Mouse (Mus musculus): Measurements from ENCODE around the gene Nr2f1. TPM values are rescaled to one million over a fixed set of nuclear protein-coding genes. Genes with fewer than 3 reads are reported as not detected.

Gene Nr2f1
- total RNA-seq, 2 experiments from 2014 or later = 29.4 to 29.5 TPM

DNA sequence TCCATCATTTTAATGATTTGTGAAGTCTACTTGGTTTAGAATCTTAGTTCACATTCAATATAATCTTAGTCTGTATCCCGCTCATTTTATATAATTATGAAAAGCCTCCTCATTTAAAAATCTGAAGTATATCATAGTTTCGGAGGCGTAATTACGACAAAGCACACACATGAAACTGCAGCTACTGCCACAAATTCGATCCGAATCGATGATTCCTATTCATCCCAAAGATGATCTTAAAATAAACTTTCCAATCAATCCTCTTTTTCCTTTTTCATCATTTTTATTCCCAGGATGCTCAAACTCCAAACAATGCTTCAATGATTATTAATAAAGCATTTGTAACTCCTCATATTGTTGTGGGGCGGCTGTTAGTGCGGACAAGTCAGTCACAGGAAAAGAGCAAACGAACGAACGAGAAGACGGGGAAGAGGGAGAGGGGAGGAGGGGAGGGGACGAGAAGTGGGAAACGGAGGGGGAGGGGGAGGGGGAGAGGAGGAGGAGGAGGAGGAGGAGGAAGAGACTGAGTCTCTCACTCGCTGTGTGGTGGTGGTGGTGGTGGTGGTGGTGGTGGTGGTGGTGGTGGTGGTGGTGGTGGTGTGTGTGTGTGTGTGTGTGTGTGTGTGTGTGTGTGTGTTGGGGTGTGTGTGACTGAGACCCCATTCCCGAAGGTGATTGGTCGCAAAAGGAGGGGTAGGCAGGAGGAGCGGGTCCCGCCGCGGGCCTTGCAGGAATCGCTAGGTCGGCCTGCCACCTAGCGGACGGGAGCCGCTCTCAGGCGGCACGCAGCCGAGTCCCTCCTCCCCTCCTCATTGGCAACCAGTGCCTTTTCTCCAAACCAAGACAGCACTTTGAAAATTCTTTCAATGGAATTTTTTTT lies 1.7 kb upstream of the Nr2f1 start:
- peak; percentile 58 to 74 for DNase-seq (ENCODE audit: low spot score in 2 of 2)

GRCm38 (mm10) chr13:78200407-78200806 lies 850 bp upstream of the Nr2f1 start:
- no peak for DNase-seq (ENCODE audit: low spot score in 2 of 2)

GRCm38 (mm10) chr13:78198871-78199641 lies 501 bp downstream of the Nr2f1 start:
- peak in 1 of 2 experiments; percentile 53 for DNase-seq (ENCODE audit: low spot score in 2 of 2)

DNA sequence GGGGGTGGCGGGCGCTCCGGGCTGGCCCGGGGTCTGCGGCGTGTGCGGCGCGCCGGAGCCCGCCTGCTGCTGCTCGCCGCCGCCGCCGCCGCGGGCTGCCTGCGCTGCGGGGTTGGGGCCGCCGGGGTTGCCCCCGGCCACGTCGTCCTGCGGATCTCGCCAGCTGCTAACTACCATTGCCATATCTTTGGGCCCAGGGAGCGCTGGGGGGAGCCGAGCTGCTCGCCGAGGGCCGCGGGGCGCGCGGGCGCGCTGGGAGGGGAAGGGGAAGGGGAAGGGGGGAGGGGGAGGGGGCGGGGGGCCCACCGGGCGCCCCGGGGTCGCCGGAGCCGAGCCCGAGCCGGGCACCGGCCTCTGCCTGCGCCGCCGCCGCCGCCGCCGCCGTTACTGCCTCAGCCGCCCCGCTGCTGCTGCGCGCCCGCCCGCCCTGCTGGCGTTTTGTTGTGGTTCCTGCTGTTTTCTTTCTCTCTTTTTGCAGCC lies 1.1 kb downstream of the Nr2f1 start:
- DNase-seq (ENCODE audit: low spot score in 2 of 2) = no peak

DNA sequence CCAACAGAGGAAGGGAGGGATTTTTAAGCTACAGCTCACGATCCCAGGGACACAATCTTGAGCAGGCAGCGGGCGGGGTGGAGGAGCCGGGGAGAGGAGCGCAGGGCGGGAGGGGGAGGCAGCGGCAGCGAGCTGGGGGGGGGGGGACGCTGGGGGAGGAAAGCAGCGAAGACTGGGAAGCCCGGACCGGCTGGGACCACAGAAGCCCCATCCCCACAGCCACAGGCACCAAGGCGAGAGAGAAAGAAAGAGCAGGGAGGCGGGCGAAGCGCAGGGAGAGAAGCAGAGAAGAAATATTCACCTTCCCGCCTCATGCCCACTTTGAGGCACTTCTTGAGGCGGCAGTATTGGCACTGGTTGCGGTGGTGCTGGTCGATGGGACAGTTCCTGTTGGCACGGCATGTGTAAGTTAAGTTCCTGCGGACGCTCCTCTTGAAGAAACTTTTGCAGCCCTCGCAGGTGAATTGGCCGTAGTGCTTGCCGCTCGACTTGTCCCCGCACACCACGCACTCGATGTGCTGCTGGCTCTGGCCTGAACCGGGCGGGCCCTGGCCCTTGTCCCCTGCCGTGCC lies 1.7 kb downstream of the Nr2f1 start:
- DNase-seq (ENCODE audit: low spot score in 2 of 2) = no peak

DNA sequence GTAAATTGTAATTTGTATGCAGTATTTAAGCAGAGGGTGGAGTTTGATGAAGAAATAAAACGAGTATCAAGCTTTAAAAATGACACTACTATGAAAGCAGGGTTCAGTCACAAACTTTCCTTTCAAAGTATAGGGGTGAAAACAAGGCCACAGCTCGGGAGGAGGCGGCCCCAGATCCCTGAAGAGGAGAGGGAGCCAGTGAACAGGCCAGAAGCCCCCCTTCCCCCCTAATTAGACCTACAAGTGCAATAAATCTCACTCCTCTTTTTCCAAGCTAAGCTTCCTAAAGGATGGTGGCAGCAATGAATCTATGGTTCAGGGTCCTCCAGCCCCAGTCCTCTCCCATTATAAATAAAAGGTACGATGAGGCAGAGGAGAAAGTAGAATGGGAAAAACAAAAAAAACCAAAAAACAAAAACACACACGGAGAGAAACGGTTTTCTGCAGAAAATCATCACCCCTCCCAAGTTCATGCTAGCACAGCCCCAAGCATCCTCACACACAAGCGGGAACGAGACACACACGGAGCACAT lies 2.2 kb downstream of the Nr2f1 start:
- DNase-seq (ENCODE audit: low spot score in 2 of 2) = no peak

DNA sequence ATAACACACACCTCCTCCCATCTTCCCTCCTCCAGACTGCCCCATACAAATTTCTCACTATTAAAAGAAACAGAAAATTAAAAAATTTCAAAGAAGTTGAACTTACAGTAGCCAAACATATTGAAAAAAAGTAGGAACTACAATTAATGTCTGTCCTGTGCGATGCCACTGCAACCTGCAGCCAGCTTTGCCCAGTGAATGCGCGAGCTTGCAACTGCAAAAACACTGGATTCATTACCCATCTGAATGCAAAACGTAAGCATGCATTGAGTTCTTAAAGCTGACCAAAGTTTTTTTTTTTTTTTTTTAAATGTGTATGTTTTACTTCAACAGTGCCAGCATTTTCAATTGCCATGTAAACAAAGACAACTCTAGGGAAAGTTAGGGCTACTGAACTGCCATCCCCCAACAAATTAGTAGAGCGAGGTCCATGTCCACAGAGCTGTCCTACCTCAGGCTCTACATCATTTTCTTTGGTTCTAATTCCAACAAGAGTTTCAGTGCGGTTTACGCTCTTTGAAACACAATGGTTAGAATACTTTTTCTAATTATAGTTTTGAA lies 3.2 kb downstream of the Nr2f1 start:
- DNase-seq (ENCODE audit: low spot score in 2 of 2) = no peak

DNA sequence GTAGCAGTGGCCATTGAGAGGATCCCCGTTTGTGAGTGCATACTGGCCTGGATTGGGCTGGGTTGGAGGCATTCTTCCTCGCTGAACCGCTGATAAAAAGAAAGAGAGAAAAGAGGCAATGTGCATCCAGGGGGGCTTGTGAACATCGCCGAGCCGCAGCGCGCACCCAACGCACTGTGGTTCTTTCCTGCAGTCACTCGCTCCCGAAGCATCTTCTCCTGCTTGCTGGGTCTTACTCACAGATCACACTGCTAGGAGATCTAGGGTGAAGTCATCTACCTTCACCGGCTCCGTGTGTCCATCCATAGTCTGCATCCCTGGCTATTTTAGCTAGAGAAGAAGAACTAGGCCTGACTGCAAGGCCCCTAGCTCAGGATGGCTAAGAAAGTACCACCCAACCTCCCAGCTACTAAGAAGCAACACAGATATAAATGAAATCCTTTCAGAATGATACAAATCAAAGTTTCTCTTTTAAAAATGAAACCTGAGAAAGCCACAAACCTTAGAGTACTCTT lies 3.9 kb downstream of the Nr2f1 start:
- DNase-seq (ENCODE audit: low spot score in 2 of 2) = no peak

DNA sequence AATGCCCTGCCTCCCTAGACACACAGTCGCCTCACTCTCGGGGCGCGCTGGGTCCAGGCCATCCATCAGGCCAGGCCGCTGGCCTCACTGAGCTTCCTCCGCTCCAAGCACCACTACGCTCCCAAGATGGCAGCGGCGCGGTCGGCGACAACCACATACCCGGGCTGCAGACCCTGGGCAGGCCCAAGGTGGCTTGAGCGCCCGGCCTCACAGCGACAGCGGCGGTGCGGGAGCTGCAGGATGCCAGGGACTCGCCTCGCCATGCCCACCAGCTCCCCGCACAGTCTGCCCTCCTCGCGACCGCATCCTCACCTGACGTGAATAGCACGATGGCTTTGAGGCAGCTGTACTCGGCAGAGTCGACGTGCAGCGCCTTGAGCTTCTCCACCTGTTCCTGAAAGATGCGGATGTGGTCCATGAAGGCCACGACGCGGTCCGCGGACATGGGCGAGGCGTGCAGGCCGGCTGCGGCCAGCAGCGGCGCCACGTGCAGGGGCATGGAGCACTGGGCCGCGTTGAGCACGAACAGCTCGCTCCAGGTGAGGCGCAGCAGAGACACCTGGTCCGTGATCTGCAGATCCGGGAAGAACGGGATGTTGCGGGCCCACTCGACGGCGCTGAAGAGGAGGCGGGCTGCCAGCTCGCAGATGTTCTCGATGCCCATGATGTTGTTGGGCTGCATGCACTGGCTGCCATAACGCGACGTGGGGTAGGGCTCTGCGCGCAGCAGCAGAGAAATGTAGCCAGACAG lies 4.5 kb downstream of the Nr2f1 start:
- DNase-seq (ENCODE audit: low spot score in 2 of 2) = no peak

GRCm38 (mm10) chr13:78194135-78194849 lies 5.3 kb downstream of the Nr2f1 start:
- no peak for DNase-seq (ENCODE audit: low spot score in 2 of 2)

DNA sequence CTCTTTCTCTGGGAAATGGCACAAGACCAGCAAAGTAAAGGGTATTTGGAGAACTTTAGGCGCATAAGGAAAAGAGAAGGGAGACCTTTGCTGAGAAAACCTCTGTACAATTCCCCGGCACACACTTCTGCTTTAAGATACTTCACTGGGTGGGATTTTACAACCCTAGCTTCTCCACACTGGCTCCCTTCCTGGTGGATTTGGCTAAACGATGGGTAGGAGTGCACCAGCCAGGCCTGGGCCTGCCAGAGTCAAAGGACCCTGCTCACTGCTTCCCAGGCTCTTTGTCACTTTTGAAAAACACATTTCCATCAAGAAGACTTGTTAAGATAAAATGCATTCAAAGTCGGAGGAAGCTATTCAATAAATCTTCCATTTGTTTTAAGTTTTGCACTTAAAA lies 6.3 kb downstream of the Nr2f1 start:
- DNase-seq (ENCODE audit: low spot score in 2 of 2) = no peak

DNA sequence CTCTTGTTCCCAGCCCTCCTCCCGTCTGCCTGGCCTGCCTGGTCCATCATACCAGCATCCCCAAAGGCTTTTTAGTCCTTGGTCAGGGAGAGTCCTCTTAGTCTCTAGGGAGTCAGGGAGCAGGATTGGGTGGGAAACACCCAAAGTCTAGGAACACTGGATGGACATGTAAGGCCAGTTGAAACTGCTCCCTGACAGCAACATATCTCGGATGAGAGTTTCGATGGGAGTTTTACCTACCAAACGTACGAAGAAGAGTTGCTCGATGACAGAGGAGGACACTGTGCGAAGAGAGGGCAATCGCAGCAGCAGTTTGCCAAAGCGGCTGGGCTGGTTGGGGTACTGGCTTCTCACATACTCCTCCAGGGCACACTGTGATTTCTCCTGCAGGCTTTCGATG lies 10.0 kb downstream of the Nr2f1 start:
- DNase-seq (ENCODE audit: low spot score in 2 of 2) = no peak

DNA sequence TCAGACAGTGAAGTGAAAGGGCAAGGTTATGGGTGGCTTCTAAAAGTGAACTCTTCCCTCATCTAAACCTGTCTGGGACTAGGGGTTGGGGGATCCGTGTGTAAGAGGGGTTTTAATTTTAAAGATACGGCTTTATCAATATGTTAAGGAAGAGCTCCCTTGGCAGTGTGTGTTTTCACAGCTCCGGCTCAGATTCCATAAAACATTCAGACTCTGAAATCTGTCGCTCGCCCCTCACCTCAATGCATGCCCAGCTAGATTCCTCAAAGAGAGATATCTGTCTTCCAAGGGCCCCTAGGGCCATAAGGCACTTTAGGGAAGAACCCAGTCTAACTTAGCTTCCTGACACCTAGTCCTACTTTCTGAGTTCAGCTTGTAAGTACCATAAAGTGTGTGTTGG lies 11.7 kb downstream of the Nr2f1 start:
- DNase-seq (ENCODE audit: low spot score in 2 of 2) = no peak

- no peak for DNase-seq (ENCODE audit: low spot score in 2 of 2)
Observed at GRCm38 (mm10) chr13:78186340-78186946, 13.1 kb downstream of the Nr2f1 start.

GRCm38 (mm10) chr13:78184786-78185466 lies 14.6 kb downstream of the Nr2f1 start:
- no peak for DNase-seq (ENCODE audit: low spot score in 2 of 2)

GRCm38 (mm10) chr13:78183986-78184385 lies 15.6 kb downstream of the Nr2f1 start:
- no peak for DNase-seq (ENCODE audit: low spot score in 2 of 2)

GRCm38 (mm10) chr13:78183004-78183403 lies 16.6 kb downstream of the Nr2f1 start:
- no peak for DNase-seq (ENCODE audit: low spot score in 2 of 2)

- no peak for DNase-seq (ENCODE audit: low spot score in 2 of 2)
Observed at GRCm38 (mm10) chr13:78181930-78182558, 17.5 kb downstream of the Nr2f1 start.
